Mouse (Mus musculus) adrenal gland, adult 8-10 months (tissue): ENCODE results near the gene A4galt. TPM values are rescaled to one million over a fixed set of nuclear protein-coding genes. Genes with fewer than 3 reads are reported as not detected.

ENCODE experiments used
- DNase-seq: peaks from one replicate; pipeline ENCODE4 v3.0.0; 2022
- total RNA-seq, 4 experiments: library from RNA; stranded (reverse); gene quantifications; 2 replicates each; pipeline ENCODE4 v1.2.4; 2022

A4galt gene
- total RNA-seq, 4 experiments from 2014 or later = 8.1 to 18.4 (median 12.7) TPM

GRCm38 (mm10) chr15:83265269-83265668, 13.7 kb upstream of the A4galt start:
- no peak for DNase-seq

GRCm38 (mm10) chr15:83263405-83263804, 11.8 kb upstream of the A4galt start:
- DNase-seq = no peak

- no peak for DNase-seq
Observed at GRCm38 (mm10) chr15:83257906-83258305, 6.3 kb upstream of the A4galt start.

GRCm38 (mm10) chr15:83256491-83256890, 4.9 kb upstream of the A4galt start:
- DNase-seq = no peak

GRCm38 (mm10) chr15:83255944-83256343, 4.4 kb upstream of the A4galt start:
- no peak for DNase-seq

- DNase-seq = no peak
Observed at GRCm38 (mm10) chr15:83255191-83255782, 3.7 kb upstream of the A4galt start.

GRCm38 (mm10) chr15:83254372-83255070, 2.9 kb upstream of the A4galt start:
- DNase-seq = no peak

- no peak for DNase-seq
Observed at GRCm38 (mm10) chr15:83252060-83252459, 486 bp upstream of the A4galt start.

GRCm38 (mm10) chr15:83250651-83251175, 861 bp downstream of the A4galt start:
- no peak for DNase-seq

GRCm38 (mm10) chr15:83249535-83250287, 1.9 kb downstream of the A4galt start:
- no peak for DNase-seq

GRCm38 (mm10) chr15:83248236-83248844, 3.2 kb downstream of the A4galt start:
- DNase-seq = no peak

- no peak for DNase-seq
Observed at GRCm38 (mm10) chr15:83244371-83244770, 7.2 kb downstream of the A4galt start.

GRCm38 (mm10) chr15:83241961-83242680, 9.5 kb downstream of the A4galt start:
- DNase-seq = no peak

- DNase-seq = no peak
Observed at GRCm38 (mm10) chr15:83241497-83241896, 10.1 kb downstream of the A4galt start.

- no peak for DNase-seq
Observed at GRCm38 (mm10) chr15:83237460-83238243, 13.9 kb downstream of the A4galt start.

GRCm38 (mm10) chr15:83236824-83237223, 14.8 kb downstream of the A4galt start:
- no peak for DNase-seq

GRCm38 (mm10) chr15:83233219-83233992, 18.2 kb downstream of the A4galt start:
- DNase-seq = peak; percentile 46

GRCm38 (mm10) chr15:83227559-83227958, 24.0 kb downstream of the A4galt start:
- DNase-seq = no peak

GRCm38 (mm10) chr15:83226871-83227270, 24.7 kb downstream of the A4galt start:
- DNase-seq = no peak

GRCm38 (mm10) chr15:83226066-83226834, 25.3 kb downstream of the A4galt start:
- DNase-seq = no peak
